Mouse (Mus musculus): ENCODE data around the gene Epm2a.

Gene Epm2a

GRCm38 (mm10) chr10:11420071-11420470, 76.9 kb downstream of the Epm2a start:
- in situ Hi-C loops (cut with MboI; ENCODE audit: unreplicated experiment in 2 of 2) = no loop called here

GRCm38 (mm10) chr10:11429059-11429812, 86.0 kb downstream of the Epm2a start:
- in situ Hi-C loops (cut with MboI; ENCODE audit: unreplicated experiment in 2 of 2) = no loop called here

- in situ Hi-C loops (cut with MboI; ENCODE audit: unreplicated experiment in 2 of 2) = no loop called here
Observed at GRCm38 (mm10) chr10:11436961-11437360, 93.8 kb downstream of the Epm2a start.

GRCm38 (mm10) chr10:11438461-11438860, 95.3 kb downstream of the Epm2a start:
- in situ Hi-C loops (cut with MboI; ENCODE audit: unreplicated experiment in 2 of 2) = no loop called here

GRCm38 (mm10) chr10:11439342-11439741, 96.1 kb downstream of the Epm2a start:
- in situ Hi-C loops (cut with MboI; ENCODE audit: unreplicated experiment in 2 of 2) = no loop called here

- in situ Hi-C loops (cut with MboI; ENCODE audit: unreplicated experiment in 2 of 2) = loop anchor here (10.0 to 25.0 kb wide), 4 partner anchors 1163 to 1545 kb away; no protein-coding TSS in a partner anchor
Observed at GRCm38 (mm10) chr10:11449556-11450305, 106.5 kb downstream of the Epm2a start.

- in situ Hi-C loops (cut with MboI; ENCODE audit: unreplicated experiment in 2 of 2) = loop anchor here (10.0 to 25.0 kb wide), 4 partner anchors 1160 to 1542 kb away; no protein-coding TSS in a partner anchor
Observed at GRCm38 (mm10) chr10:11452537-11452936, 109.3 kb downstream of the Epm2a start.

GRCm38 (mm10) chr10:11457445-11457844, 114.2 kb downstream of the Epm2a start:
- in situ Hi-C loops (cut with MboI; ENCODE audit: unreplicated experiment in 2 of 2) = loop anchor here (10.0 to 25.0 kb wide), 4 partner anchors 1155 to 1537 kb away; no protein-coding TSS in a partner anchor

- in situ Hi-C loops (cut with MboI; ENCODE audit: unreplicated experiment in 2 of 2) = no loop called here
Observed at GRCm38 (mm10) chr10:11491956-11492355, 148.8 kb downstream of the Epm2a start.

Measured in v-Abl transformed pro-B cells (cell line).